Mouse (Mus musculus): Measurements from ENCODE around the gene Klf15.

The Klf15 gene

DNA sequence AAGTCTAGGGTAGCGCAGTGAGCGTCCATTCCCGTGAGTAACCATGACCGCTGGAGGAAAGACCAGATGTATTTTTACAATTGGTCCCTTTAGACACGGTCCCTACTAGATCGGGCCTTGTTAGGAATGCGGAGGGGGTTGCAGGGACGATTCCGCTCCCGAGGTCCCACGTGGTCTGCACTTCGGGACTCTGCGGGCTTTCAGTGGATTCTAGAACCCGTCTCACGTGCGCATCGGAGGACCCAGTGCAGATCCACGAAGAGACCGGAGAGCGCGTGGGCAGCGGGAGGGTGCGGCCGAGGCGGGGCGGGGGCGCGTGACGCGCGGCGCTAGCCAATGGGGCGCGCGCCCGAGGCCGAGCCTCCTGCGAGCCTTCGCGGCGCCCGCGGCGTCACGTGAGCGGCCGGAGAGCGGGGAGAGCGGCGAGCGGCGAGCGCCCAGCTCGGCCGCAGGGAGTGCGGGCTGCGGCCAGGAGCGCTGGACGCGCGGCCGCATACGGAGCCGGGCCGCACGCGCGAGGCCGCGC, at the start of gene Klf15:
Klf15 (plus strand) TSS at position 396 of the 526 bp plus-strand sequence.
- peak; percentile 92 for DNase-seq

DNA sequence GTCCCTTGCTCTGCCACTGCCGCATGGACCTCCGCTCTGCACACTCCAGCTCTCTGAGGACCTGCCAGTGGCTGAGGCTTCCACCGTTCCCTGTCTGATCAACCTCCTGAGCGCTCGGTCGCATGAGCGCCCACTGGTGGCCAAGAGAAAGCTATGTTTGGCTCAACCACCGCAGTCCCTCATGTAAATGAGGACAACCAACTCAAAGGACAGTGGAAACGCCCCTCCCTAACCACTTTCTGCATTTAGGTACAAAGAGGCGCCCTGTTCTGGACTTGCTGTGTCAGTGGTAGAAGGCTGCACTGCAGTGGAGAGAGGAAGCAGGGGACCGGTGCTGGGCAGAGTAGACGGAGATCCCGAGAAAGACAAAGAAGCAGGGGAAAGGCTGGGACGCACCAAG, 39.8 kb upstream of the Klf15 start:
- DNase-seq: peak; percentile 90

DNA sequence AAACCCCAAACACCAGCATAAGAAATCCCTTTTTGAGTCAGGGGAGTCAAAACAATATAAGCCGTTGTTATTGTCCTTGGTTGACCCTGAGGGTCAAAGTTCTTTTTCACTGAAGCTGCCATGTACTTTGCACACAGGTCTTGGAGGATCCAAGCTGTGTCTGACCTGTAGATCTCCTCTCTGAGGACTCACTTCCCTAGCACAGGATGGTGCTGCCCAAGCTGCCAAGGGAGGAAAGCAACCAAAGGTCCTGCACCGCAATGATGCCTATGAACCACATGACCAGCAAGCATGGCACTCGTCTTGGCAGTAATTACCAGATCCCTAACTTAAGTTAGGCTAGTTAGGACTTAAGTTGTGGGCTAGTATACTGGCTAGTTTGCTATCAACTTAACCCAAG, 37.0 kb upstream of the Klf15 start:
- DNase-seq: no peak

DNA sequence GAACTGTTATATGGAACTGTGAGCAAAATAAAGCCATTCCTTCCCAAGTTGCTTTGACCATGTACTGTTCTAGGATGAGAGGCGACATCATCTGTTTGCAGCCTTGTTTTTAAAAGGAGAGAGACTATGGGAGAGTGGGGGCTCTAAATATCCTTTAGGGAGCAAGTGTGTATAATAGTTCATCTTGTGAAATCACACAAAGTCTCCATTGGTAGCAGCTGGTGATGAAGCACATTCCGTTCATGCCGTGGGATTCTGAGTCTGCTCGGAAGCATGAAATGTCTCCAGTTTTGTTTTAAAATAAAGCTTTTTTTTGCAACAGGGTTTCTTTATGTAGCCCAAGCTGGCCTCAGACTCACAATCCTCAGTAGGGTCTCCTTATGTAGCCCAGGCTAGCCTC, 36.4 kb upstream of the Klf15 start:
- no peak for DNase-seq

DNA sequence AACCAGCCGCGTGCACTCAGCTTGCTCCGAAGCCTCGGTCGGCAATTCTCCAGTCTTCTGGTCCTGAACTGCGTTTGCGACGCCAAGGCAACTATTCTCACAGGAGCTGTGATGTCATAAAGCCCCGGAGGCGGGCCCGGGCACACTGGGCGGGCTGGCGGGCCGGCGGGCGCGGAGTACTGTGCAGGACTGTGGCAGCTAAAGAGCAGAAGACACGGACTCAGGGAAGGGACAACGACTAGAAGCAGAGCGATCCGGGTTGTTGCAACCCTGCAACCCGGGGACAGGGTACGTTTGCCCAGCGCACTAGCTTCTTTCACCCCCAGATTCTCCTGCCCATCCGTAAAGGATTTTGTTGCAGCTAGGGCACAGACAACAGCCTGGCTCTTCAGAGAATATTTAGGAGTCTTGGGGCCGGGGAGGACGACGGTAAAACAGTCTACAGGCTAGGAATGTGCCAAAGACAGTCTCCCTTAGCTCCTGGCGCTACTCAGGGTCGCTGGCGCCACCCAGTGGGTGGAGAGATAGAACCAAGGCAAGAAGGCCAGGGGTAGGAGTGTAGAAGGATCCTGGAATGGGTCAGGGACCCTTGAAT, 33.9 kb upstream of the Klf15 start, which contains the start of gene Cfap100:
Cfap100 (minus strand) TSS at position 418 of the 595 bp plus-strand sequence.
- peak; percentile 73 for DNase-seq

DNA sequence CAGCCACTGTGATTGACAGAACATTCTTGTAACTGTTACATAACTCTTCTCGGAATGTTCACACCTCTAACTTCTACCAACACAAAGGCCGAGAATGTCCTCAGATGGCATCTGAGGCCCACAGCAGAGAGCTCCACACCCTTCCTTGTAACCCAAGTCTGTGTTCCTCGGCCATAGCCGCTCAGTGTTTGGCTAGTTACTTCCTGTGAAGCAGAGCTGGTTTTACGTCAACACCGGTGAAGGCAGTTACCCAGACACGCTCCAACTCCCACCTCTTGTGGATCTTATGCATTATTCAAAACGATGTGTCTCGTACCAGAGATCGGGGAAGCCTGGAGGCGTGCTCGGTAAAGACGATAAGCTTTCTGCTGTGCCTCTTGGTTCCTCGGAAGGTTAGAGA, 32.5 kb upstream of the Klf15 start:
- DNase-seq: peak; percentile 76

DNA sequence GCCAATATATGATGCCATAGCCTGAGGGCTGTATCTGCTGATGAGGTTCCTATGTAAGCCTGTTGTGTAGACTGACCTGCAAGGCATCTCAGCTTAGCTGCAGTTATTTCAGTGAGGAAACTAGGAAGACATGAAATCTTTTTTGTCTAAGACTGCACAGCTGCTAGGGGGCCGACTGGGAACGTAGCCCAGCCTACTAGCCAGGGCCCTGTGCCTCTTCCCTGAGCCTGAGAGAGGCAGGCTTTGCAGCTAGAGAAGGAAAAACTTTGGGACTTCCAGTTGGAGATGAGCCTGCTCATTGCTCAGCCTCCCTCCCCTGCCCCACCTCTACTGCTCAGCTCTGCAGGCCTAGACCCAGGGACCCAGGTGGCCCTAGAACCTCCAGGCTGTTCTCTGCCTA, 30.9 kb upstream of the Klf15 start:
- peak; percentile 70 for DNase-seq

DNA sequence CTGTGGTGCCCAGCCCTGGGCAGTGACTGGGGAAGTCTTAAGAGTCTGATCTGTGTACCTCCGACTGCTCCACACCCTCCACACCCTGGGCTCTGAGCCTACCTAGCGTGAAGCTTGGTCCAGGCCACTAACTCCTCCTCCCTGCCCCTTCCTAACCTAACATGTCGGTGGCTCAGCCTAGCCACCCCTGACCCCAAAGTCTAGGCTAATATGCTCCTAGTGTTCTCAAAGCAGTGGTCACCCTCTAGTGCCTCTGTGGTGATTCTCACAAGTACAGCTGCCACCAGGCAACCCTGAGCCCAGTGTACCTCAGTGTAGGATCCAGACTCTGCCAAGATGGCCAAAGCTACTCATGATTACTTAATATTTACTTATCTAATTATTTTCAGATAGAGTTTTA, 27.7 kb upstream of the Klf15 start:
- DNase-seq: no peak

DNA sequence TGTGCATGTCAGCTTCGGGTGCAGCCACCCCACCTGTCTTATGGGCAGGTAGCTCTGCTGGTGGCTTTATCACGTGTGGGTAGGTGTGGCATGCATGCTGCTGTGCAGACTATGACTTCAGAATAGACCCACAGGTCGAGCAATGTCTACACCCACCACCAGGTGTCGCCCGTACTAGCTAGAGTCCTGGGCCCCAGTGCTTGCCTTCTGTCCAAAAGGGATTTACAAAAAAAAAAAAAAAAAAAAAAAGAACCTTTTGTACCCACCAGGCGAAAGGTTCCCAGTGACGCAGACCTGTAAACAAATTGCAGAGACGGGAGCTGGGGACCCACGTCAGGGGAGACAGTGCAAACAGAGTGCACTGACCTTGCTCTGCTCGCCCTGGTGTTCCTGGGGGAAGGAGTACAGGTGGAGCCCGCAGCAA, 27.2 kb upstream of the Klf15 start:
- DNase-seq: peak; percentile 81

DNA sequence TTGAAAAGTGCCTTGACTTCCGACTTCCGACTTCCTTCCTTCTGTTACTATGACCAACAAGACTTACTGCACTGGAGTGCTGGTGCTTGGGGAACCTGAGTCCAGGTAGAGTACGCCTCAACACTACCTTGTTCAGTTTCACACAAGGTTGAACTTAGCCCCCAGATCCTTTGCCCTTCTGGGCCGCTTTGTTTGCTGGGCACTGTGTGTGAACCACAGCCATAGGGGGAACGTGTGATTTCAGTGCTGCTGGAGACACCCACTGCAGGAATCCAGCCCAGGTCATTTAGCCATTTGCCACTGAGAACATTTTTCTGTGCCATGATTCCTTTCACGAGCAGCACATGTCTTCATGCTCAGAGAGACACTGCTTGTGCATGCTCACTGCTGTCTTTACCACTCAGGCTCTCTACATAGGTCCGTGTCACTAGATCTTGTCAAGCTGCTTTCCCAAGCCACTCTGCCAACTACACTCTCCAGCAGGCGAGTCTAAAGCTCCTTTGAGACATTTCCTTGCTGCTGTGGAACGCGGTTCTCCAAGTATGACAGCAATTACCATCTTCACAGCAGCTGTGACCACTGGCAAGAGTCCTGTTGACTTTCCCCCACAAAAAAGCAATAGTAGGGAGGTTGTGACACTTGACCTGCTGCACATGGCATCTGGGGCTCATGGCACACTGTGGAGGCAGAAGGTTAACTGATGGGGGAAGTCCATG, 26.0 kb upstream of the Klf15 start:
- no peak for DNase-seq

DNA sequence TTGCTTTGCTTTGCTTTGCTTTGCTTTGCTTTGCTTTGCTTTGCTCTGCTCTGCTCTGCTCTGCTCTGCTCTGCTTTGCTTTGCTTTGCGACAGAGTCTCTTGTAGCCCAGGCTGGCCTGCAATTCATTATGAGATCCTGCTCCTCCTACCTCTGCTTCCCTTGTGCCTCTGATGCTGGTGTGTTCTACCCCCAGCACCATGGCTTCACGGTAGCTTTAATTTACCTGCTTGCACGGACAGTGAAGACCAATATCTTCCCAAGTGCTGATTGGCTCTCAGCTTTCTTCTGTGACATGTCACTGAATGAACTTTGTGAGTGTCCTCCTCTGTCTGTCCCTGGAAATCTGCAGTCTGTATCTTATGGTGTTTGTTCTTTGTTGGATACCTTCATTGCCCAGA, 25.3 kb upstream of the Klf15 start:
- DNase-seq: no peak

DNA sequence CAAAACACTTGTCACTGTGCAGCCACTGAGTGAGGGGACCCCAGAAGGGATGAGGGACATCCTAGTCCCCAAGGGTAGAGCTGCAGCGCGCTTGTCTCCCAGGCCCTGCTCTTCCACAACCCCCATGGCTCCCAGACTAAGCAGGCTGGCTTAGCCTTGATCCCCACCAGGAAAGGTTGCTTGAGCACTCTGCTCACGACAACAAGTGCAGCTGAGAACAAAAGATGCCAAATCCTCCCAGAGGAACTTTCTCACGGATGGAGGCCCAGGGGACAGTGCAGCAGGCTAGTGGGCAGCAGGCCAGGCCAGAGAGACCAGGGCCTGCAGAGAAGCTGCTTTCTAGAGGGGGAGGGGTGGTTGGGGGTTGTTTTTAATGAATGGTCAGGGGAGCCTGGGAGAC, 15.5 kb upstream of the Klf15 start:
- no peak for DNase-seq

DNA sequence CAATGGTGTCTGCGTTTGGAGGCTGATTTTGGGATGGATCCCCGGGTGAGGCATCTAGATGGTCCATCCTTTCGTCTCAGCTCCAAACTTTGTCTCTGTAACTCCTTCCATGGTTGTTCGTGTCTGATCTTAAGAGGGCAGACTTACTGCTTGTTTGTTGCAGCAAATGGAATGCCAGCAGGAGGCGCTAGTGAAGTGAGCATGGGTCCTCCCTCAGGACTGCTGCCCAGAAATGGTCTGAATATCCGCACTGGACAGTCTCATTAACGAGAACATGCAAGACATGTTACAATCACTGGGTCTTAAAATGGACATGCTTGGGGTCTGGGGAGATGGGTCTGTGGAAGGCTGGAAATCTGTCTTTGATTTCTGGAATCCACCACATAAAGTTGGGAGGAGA, 12.2 kb upstream of the Klf15 start:
- DNase-seq: peak; percentile 80

DNA sequence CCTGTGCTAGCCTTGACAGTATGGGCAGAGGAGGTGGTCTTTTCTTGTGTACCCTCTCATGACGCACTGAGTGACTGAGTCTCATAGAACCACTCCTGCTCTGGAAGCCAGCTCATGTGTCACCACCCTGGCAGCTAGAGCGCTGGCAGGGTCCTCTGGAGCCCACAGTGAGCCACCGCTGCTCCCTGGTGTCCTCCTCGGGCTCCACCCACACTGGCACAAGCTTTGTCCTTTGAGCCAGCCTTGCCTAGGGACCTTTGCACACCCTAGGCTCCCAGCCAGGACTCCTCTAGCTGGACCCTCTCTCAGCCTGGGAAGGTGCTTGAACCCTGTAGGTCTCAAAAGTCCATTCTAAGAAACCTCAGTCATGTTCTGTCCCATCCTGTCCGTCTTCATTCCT, 11.7 kb upstream of the Klf15 start:
- peak; percentile 27 for DNase-seq

DNA sequence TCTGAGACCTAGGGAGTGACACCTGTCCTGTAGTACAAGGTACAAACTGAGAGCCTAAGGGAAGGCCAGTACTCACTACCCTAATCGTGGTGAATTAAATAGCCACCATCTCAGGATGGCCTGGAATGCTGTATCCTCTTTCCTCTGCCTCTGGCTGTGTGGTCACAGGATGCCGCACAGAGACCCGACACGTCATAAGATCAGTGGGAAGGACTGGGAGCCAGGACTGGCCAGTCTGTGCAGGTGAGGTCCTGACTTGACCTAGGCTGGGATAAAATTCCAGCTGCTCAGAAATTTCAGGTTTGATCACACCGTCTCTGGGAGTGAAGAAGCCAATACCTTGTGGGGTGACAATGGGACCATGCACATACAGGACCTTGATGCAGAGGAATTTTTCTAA, 10.9 kb upstream of the Klf15 start:
- DNase-seq: no peak

DNA sequence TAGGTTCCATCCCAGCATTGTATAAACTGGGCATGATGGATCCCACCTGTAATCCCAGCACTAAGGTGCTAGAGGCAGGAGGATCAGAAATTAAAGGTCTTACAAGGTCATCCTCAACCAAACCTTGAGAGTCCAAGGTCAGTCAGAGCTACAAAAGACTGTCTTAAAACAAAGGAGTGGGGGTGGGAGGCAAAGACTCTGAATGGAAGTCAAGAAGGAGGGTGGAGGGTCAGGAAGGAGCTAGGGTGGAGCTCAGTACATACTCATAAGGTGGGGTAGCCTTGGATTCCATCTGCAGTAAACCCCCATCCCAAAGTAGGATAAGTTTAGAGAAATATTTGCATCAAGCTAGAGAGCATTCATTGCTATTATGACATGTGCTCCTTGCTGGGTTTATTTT, 9.8 kb upstream of the Klf15 start:
- DNase-seq: no peak

DNA sequence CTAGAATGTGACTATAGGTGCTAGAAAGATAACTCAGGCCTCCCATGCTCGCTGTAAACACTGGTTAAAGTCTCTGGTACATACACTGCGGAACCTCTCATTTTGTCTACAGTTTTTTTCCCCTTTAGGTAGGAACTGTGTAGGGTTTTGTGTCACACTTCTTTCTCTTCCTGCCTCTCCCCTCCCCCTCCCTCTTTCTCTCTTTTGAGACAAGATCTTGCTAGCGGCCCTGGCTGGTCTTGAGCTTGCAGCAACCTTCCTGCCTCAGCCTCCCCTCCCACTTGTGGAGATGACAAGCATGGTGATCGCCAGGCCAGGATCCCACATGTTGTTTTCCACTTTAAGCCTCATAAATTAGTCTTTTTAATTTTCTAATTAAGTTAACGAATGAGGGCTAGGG, 8.6 kb upstream of the Klf15 start:
- DNase-seq: no peak

DNA sequence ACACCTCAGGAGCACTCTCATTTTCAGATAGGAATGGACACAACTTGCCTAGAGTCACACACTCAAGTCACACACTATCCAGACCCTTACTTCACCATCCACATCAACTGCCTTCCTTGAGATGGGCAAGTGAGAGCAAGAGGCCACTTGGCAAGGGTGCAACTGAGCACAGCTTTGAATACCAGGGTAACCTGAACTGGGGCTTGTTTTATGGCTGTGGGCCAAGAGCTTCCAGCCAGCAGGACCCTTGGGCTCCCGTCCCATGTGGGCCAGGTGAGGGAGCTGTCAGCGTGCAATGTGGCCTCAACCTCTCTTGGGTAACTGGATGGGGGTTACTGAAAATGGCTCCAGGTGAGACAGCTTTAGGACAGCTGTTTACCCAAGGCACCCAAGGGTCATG, 5.0 kb upstream of the Klf15 start:
- DNase-seq: no peak

DNA sequence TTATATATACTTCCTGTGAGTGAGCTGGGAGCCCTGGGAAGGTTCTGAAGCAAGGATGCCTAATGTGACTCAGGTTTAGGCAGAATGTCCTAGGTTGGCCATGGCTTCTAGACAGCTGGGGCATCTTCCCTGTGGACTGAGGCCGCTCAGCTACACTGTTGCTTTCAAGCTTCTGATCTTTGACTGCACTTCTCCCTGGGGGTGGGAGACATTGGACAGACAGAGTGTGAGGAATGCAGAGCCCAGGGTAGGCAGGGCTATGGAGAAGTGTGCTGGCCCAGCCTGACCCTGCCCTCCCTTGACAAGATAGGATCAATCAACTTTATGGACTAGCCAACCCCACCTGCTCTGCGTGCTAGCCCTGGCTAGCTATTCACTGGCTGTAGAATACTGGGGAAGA, 1.2 kb upstream of the Klf15 start:
- DNase-seq: no peak

DNA sequence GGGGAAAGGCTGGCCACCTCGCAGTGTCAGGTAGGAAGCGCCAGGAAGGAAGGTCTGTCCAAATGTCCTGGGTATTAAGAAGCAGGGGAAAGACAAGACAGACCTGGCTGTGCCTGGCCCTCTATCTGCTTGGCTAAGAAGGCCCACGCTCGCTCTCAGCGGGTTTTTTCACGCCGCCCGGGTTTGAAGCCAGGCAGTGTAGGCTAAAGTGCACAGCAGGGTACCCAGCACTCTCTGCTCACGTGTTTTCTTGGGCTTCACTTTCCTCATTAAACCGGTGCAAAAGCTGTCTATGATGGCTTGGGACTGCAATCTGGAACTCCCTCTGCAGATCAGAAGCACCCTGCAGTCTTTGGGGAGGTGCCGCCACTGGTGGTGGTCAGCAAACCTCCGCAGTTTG, 605 bp upstream of the Klf15 start:
- DNase-seq: no peak

DNA sequence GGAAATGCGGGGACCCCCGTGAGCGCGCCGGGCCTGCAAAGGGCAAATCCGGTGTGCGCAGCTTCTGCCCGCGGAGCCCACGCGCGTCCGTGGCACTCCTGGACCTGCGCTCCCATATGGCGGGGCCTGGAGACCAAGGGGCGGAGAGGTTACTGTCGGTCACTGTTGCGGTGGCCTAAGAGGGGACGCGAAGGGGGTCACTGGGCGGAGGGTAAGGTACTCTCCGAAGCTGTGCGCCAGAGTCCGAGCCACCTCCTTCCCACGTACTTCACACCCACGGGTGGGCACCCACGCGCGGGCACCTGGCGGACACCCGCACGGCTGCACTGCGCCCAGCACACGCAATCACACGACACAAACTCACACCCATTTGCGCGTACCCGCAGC, 458 bp downstream of the Klf15 start:
- peak; percentile 44 for DNase-seq

DNA sequence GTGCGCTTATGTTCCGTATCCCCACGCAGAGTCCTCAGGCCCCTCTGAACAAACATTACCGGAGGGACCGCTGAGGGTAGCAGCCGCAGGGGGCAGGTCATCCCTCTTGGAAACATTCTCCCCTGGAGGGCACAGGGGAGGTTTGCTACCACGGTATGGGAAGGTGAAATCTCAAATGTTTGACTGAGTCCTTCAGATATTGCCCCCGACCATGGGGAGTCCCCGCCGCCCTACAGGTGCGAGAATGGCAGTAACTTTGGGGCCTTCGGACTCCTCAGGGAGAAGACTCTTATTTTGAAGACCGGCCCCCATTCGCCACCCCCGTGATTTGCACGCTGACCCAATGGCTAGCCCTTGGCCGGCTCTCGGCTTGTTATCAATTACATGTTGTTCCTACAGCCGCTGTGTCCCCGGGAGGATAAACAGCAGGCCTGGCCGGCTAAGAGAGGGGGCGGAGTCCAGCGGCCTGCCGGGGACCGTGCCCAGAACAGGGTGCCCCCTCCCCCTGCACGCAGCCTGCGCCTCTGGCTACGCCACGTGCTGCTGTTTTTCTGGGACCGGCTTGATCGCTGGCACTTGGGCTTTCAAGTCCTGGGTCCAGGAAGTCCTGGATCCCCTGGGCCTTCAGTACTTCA, 969 bp downstream of the Klf15 start:
- DNase-seq: peak; percentile 91

DNA sequence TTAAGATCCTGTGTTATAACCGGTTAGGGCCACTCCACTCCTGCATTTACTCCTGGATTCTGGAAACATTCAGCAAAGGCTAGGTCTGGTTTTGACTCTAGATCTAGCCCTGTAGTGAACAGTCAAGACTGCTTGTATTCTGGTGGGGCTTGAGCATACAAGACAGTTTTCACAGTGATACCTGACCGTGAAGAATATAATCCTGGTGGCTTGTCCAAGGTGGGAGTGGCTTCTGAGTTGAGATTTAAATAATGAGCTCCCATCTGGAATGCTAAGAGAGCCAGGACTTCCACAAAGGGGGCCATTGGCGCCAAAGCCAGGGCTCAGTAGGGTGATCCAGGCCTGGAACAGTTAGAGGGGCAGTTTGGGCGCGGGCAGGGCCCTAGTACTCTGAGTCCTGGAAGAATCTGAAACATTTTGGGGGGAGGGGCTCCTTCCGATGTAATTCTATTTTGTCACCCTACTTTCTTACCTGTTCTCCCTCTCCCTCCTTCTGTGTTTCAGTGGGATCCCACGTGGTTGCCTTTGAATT, 1.6 kb downstream of the Klf15 start:
- DNase-seq: no peak
